Mouse (Mus musculus): ENCODE measurements around the gene Wdr74.

DNA sequence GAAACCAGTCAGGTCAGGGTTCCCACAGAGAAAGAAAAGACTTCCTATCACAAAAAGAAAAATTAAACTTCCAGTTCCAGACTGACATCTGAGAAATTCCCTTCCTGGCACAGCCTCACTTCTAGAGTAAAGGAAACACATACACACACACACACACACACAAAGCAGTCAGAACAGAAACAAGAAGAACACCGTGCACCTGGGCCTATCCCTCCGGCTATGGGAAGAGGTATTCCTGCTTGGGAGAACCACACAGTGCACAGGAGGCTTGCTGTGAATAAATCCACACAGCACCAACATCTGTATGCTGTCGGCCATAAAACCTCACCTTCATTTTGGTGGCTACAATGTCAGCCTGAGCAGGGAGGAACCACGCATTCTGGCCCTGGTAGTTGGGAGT lies 24.1 kb upstream of the Wdr74 start:
- TF ChIP-seq CTCF (IDR thresholded peaks at IDR 0.05; ENCODE audit: low read depth, low read length) (no peak), POLR2A (IDR thresholded peaks at IDR 0.05; ENCODE audit: borderline replicate concordance, low read depth, low read length) (no peak)

Measured in bone marrow macrophage, adult 2 months (primary cell).